Mouse (Mus musculus) embryonic facial prominence, embryonic 14.5 days (tissue): Measurements from ENCODE around the gene Slc22a16. TPM values are rescaled to one million over a fixed set of nuclear protein-coding genes. Genes with fewer than 3 reads are reported as not detected.
A peak's percentile ranks its signal among the peaks of the same experiment; 100 is the strongest.

ENCODE experiments used
- ATAC-seq: fragments of 200-750 bp; cut with Nextera tagmentation; 2 replicates; pipeline ENCODE4 v1.8.0; 2017; ENCODE audit warnings: low read depth, moderate number of reproducible peaks, moderate TSS enrichment
- DNase-seq: peaks from one replicate; pipeline ENCODE4 v3.0.0-alpha.2; 2015; ENCODE audit warnings: low spot score
- H3K27ac ChIP-seq: fragments of 300-500 bp; sonication (generic); replicated peaks from 2 replicates; pipeline ENCODE4 v1.5.1; 2014; ENCODE audit warnings: low read depth, mild to moderate bottlenecking, low read length, moderate library complexity
- H3K27me3 ChIP-seq: fragments of 300-500 bp; sonication (generic); replicated peaks from 2 replicates; pipeline ENCODE4 v1.6.1; 2014; ENCODE audit warnings: low read length; ENCODE audit not compliant: control insufficient read depth, insufficient read depth
- H3K36me3 ChIP-seq: fragments of 300-500 bp; sonication (generic); 2 replicates; pipeline ENCODE4 v1.6.1; 2014; ENCODE audit warnings: low read length, mixed read lengths; ENCODE audit not compliant: control insufficient read depth, insufficient read depth
- H3K4me1 ChIP-seq: fragments of 300-500 bp; sonication (generic); 2 replicates; pipeline ENCODE4 v1.6.1; 2014; ENCODE audit warnings: antibody characterized with exemption, low read length; ENCODE audit not compliant: control insufficient read depth, insufficient read depth
- H3K4me2 ChIP-seq: fragments of 300-500 bp; sonication (generic); 2 replicates; pipeline ENCODE4 v1.6.1; 2014; ENCODE audit warnings: low read depth, mild to moderate bottlenecking, low read length, moderate library complexity, mixed read lengths
- H3K4me3 ChIP-seq: fragments of 300-500 bp; sonication (generic); 2 replicates; pipeline ENCODE4 v1.5.1; 2014; ENCODE audit warnings: low read depth, mild to moderate bottlenecking, low read length
- H3K9ac ChIP-seq: fragments of 300-500 bp; sonication (generic); 2 replicates; pipeline ENCODE4 v1.6.1; 2014; ENCODE audit warnings: low read depth, mild to moderate bottlenecking, low read length, moderate library complexity, mixed read lengths
- H3K9me3 ChIP-seq: fragments of 300-500 bp; sonication (generic); 2 replicates; pipeline ENCODE4 v1.6.1; 2016; ENCODE audit warnings: low read length; ENCODE audit not compliant: control insufficient read depth
- WGBS: fragments of 180-500 bp; shearing (Covaris S2); extraction: QIAGEN DNeasy Blood & Tissue Kit; methylation state at CpG from one replicate; pipeline ENCODE4 v1.1.7; 2014; 5-methylcytosine and 5-hydroxymethylcytosine counted together
- polyA plus RNA-seq: library from polyadenylated mRNA; unstranded; fragments of >200 nt; fragmentation: Nextera tagmentation; extraction: Ambion mirVana; gene quantifications from 2 replicates; pipeline ENCODE4 v1.2.1, GENCODE M21; 2014

The Slc22a16 gene
- polyA plus RNA-seq, result not detected in 2 replicates

DNA sequence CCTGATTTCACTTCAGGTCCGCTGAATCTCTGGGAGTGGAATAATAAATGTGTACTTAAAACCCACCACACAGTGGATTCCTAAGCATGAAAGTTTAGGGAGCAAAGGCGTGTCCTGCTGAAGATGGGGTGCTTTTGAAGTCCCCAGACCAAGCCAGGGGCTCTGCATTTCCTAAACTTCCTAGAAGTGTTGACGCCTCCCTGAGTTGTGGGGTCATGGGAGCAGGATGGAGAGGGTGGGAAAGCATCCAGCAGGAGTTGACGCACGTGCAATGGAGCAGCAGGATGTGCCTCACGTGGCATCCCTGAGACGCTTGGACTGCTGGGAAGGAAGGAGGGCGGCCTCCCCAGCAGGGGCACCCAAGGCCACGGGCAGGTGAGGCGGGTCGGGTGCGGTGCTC lies at the start of gene Slc22a16:
Gene Slc22a16 (plus strand): TSS at position 301 of the 400 bp plus-strand sequence.
- H3K4me1 ChIP-seq, result no peaks in the 10 kb centered on the region
- no peak within 1 kb of the TSS for H3K9ac ChIP-seq
- H3K4me3 ChIP-seq, result no peak within 1 kb of the TSS
- DNase-seq (no peak), ATAC-seq (no peak)
- WGBS, result 92% methylated on average over 12 of the region's 12 CpGs
- H3K36me3 ChIP-seq, result no peaks in the 10 kb centered on the region
- no peak within 1 kb of the TSS for H3K4me2 ChIP-seq
- no peaks in the 10 kb centered on the region for H3K9me3 ChIP-seq
- no peaks in the 10 kb centered on the region for H3K27me3 ChIP-seq
- H3K27ac ChIP-seq, result no peak within 1 kb of the TSS

DNA sequence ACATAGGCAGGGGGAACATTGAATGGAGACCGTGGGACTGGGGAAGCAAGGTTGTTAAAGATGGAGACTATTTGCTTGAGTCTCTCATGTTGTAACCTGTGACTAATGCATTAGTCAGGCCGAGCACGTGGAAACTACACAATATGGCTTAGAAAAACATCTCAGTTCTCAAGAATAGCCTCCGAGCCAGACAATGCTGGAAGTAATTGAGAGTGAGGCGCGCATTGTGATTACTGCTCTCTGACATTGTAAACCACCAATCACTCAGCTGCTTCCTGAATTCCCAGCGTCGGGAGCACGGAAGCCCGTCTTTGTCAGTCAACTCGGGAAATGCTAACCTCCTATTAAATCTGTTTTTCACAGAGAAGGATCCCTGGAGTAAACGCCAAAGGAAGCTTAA lies 48.6 kb upstream of the Slc22a16 start:
- WGBS, result 10% methylated on average over 12 of the region's 12 CpGs

DNA sequence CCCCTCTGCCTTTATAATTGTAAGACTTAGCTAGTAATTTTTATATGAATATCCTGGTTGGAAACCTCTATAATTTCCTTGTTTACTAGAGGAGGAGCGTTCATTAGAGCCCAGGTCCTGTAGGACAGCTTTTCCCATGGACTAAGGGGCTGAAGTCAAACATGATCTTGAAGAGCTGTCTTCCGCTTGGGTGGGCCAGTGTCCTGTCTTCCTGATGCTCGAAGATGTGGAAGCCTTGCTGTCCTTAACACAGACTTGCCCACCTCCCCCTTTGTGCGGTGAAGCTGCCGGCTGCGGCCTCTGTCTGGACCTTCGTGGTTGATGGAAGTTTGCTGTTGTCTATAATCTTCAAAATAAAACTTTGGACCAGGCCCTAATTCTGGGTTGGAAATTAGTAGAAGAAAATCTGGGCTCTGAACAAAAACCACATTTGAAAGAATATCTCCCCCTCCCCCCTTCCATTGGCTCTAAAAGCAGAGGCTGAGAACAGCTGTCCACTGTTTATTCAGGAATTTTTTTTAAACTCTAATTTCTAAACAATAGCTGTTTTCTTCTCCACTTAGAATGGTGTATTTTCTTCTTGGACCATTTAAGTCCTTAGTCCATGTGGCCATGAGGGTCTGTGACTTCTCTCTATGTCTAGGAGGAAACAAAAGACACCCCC lies 46.7 kb upstream of the Slc22a16 start:
- ATAC-seq, result no peak
- no peak overlapping the region for H3K27ac ChIP-seq

More for the DNA sequence above, 48.6 kb upstream of the Slc22a16 start:
- H3K4me2 ChIP-seq, result 0 out of 2 replicates have a peak overlapping the region, but pooled peaks have one; percentile 19
- peak; percentile 88 for DNase-seq
- no peak overlapping the region for H3K9ac ChIP-seq
- H3K4me1 ChIP-seq, result peaks cover 20% of the 10 kb centered on the region; the same call in 1 of the 2 replicates
- H3K9me3 ChIP-seq, result no peaks in the 10 kb centered on the region
- H3K36me3 ChIP-seq, result no peaks in the 10 kb centered on the region
- H3K27me3 ChIP-seq, result no peaks in the 10 kb centered on the region
- peak; percentile 78 for ATAC-seq
- H3K4me3 ChIP-seq, result no peak overlapping the region
- H3K27ac ChIP-seq, result peak overlapping the region; percentile 22; the same call in 1 of the 2 replicates

DNA sequence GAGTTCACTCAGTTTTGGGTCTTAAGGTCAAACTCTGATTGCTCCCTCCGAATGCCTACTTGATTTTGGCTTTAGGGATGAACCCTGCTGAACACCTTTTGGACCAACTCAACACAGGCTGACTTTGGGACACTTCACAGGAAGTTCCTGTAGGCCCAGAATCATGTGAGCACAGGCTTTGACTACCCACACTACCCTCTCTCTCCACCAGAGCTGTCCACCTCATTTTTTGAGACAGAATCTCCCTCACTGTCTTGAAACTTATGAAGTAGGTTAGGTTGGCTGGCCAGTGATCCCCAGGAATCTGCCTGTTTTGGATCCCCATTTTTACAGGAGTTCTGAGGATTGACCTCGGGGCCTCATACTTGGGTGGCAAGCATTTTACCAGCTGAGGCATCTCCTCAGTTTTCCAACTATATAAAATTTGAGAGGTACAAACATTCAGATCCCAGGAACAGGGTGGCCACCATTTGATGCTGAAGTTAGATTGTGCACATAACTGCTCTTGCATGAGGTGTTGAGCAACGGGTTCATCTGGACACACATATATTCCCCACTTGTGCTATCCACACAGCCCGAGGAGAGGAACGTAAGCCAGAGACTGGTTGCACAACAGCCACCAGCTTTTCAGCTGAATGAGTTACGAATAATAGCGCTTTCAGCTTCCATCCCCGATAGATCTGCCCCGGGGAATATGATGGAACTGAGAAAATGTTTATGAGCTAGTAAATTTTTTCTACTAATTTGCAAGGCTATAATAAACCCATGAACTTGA lies 45.9 kb upstream of the Slc22a16 start:
- 55% methylated on average over 9 of the region's 9 CpGs for WGBS
- no peak for ATAC-seq

More for the DNA sequence above, 46.7 kb upstream of the Slc22a16 start:
- no peaks in the 10 kb centered on the region for H3K27me3 ChIP-seq
- H3K4me2 ChIP-seq, result no peak overlapping the region
- no peaks in the 10 kb centered on the region for H3K9me3 ChIP-seq
- no peak overlapping the region for H3K4me3 ChIP-seq
- H3K9ac ChIP-seq, result no peak overlapping the region
- H3K36me3 ChIP-seq, result no peaks in the 10 kb centered on the region
- DNase-seq, result no peak
- 66% methylated on average over 7 of the region's 7 CpGs for WGBS
- H3K4me1 ChIP-seq, result peaks cover 24% of the 10 kb centered on the region

DNA sequence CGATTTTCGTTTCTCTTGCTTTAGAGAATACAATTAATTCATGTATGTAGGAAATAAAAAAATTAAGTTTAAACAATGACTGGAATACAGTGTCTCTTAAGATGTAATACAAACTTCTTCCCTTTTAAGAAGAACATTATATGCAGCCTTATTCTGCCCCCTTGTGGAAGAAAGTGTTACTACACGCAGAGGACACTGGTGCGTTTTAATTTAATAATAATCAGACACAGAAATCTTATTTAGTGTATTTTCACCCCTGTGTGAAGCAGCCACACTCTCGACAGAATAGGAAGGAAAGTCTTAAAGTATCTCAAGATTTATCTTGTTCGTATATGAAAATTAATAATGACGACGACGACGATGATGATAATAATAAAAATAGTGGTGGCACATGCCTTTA lies 45.1 kb upstream of the Slc22a16 start:
- H3K36me3 ChIP-seq, result no peaks in the 10 kb centered on the region
- H3K27me3 ChIP-seq, result no peaks in the 10 kb centered on the region
- no peak overlapping the region for H3K27ac ChIP-seq
- no peak overlapping the region for H3K4me3 ChIP-seq
- peak; percentile 64 for DNase-seq
- no peak overlapping the region for H3K9ac ChIP-seq
- ATAC-seq, result no peak
- 31% methylated on average over 10 of the region's 10 CpGs for WGBS
- no peak overlapping the region for H3K4me2 ChIP-seq
- peaks cover 24% of the 10 kb centered on the region for H3K4me1 ChIP-seq
- H3K9me3 ChIP-seq, result no peaks in the 10 kb centered on the region

More for the DNA sequence above, 45.9 kb upstream of the Slc22a16 start:
- Histone ChIP-seq H3K4me1 (peaks cover 24% of the 10 kb centered on the region), H3K27ac (no peak overlapping the region), H3K9me3 (no peaks in the 10 kb centered on the region), H3K36me3 (no peaks in the 10 kb centered on the region), H3K9ac (no peak overlapping the region), H3K4me3 (no peak overlapping the region), H3K27me3 (no peaks in the 10 kb centered on the region), H3K4me2 (no peak overlapping the region)
- no peak for DNase-seq

DNA sequence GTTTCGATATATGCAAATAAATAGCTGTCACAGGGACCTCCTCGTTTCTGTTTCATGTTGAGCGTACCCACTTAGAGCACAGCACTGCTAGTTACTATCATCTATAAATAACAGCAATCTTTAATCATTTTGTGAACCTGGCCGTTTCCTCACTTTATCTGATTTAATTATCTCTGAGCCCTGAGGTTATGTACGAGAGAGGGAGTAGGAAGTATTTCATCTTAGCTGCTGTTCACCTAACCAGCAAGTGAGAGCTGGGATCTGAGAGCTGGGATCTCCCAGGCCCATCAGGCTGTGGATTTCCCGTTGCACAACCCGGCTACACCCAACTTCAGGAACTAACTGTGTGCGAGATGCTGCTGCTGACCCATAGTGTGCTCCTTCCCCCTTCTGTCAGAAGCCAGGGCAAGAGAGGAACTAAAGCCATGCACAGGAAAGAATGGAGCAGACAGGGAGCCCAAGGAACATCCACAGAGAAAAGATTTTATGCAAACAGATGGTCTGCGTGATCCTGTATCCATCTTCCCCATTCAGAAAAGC lies 44.5 kb upstream of the Slc22a16 start:
- Histone ChIP-seq H3K9ac (no peak overlapping the region), H3K4me1 (peaks cover 24% of the 10 kb centered on the region), H3K9me3 (no peaks in the 10 kb centered on the region), H3K4me3 (no peak overlapping the region), H3K27me3 (no peaks in the 10 kb centered on the region), H3K27ac (no peak overlapping the region), H3K4me2 (no peak overlapping the region), H3K36me3 (no peaks in the 10 kb centered on the region)
- 62% methylated on average over 9 of the region's 9 CpGs for WGBS
- DNase-seq, result no peak
- no peak for ATAC-seq

DNA sequence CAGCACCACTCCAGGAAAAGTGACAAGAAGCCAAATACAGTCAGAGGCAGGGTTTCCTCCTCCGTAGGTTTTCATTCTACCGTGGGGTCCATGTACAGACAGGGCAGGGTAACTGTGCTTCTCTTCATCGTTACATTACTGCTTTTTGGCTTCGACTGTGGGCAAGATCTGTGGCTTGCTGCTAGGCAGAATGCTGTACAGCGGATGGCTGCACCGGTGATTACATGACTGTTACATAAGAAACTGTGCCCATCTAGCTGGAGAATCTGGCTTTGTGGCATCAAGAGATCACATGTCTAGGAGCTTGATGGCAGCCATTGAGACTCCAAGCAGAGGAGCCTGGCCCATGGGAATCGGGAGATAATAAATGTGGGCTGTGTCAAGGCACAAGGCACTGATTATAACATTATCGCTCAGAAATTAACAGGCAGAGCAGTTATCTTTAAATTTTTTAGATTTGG lies 43.8 kb upstream of the Slc22a16 start:
- ATAC-seq (no peak), DNase-seq (no peak)
- no peaks in the 10 kb centered on the region for H3K36me3 ChIP-seq
- H3K9ac ChIP-seq, result no peak overlapping the region
- H3K27ac ChIP-seq, result no peak overlapping the region
- H3K4me2 ChIP-seq, result no peak overlapping the region
- H3K9me3 ChIP-seq, result no peaks in the 10 kb centered on the region
- H3K4me3 ChIP-seq, result no peak overlapping the region
- WGBS, result 76% methylated on average over 8 of the region's 8 CpGs
- peaks cover 19% of the 10 kb centered on the region for H3K4me1 ChIP-seq
- H3K27me3 ChIP-seq, result no peaks in the 10 kb centered on the region

DNA sequence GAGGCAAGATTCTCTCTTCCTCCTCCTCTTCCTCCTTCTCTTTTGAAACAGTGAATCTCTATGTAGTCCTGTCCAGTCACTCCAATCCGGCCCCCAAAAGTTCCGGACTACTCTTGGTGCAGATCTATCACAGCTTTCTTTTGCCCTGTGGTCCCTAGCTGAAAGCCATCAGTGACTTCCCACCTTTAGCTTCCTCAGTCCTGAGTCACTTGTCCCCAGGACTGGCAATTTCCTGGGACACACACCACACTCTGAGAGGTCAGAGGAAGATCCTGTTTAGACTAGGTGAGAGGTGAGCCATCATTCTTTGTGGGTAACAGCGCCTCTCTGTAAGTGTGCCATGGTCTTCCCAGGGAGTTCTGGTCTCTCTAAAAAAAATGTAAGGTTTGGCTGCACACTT lies 43.1 kb upstream of the Slc22a16 start:
- Histone ChIP-seq H3K27me3 (no peaks in the 10 kb centered on the region), H3K4me3 (no peak overlapping the region), H3K9ac (no peak overlapping the region), H3K9me3 (no peaks in the 10 kb centered on the region), H3K27ac (no peak overlapping the region), H3K36me3 (no peaks in the 10 kb centered on the region), H3K4me1 (peaks cover 13% of the 10 kb centered on the region), H3K4me2 (no peak overlapping the region)
- ATAC-seq (no peak), DNase-seq (no peak)
- 74% methylated on average over 3 of the region's 3 CpGs for WGBS
